Mouse (Mus musculus) frontal cortex, postnatal 10 days (tissue): ENCODE data around the gene Papolb.

Experiments
- DNase-seq, 2 experiments: peaks; one replicate each; pipeline ENCODE4 v3.0.0; 2022; ENCODE audit warnings: low spot score in 2 of 2, mixed read lengths in 1 of 2

Gene Papolb

GRCm38 (mm10) chr5:142529915-142530314 lies at the start of gene Papolb:
TSS of gene Papolb (minus strand) at chr5:142530076.
- no peak for DNase-seq

GRCm38 (mm10) chr5:142578192-142578591 lies 48.3 kb upstream of the Papolb start:
- DNase-seq, result no peak

GRCm38 (mm10) chr5:142576832-142577231 lies 47.0 kb upstream of the Papolb start:
- DNase-seq, result no peak

- no peak for DNase-seq
Measured at GRCm38 (mm10) chr5:142574323-142575057, 44.6 kb upstream of the Papolb start.

GRCm38 (mm10) chr5:142564606-142565005 lies 34.7 kb upstream of the Papolb start:
- no peak for DNase-seq

GRCm38 (mm10) chr5:142560261-142560660 lies 30.4 kb upstream of the Papolb start:
- DNase-seq, result no peak

- DNase-seq, result peak; percentile 74 to 84
Measured at GRCm38 (mm10) chr5:142557397-142558067, 27.7 kb upstream of the Papolb start.

- no peak for DNase-seq
Measured at GRCm38 (mm10) chr5:142556721-142557120, 26.8 kb upstream of the Papolb start.

- DNase-seq, result no peak
Measured at GRCm38 (mm10) chr5:142555866-142556265, 26.0 kb upstream of the Papolb start.

GRCm38 (mm10) chr5:142550706-142551652 lies 21.1 kb upstream of the Papolb start, which contains the start of gene Radil:
TSS of gene Radil (minus strand) at chr5:142551098.
- peak; percentile 97 to 98 for DNase-seq

- peak in 1 of 2 experiments; percentile 48 for DNase-seq
Measured at GRCm38 (mm10) chr5:142549961-142550705, 20.3 kb upstream of the Papolb start.

- DNase-seq, result no peak
Measured at GRCm38 (mm10) chr5:142549441-142549840, 19.6 kb upstream of the Papolb start.

- DNase-seq, result no peak
Measured at GRCm38 (mm10) chr5:142547066-142547465, 17.2 kb upstream of the Papolb start.

- no peak for DNase-seq
Measured at GRCm38 (mm10) chr5:142546344-142546743, 16.5 kb upstream of the Papolb start.

GRCm38 (mm10) chr5:142545014-142545795 lies 15.3 kb upstream of the Papolb start:
- no peak for DNase-seq

GRCm38 (mm10) chr5:142537286-142537685 lies 7.4 kb upstream of the Papolb start:
- no peak for DNase-seq

- no peak for DNase-seq
Measured at GRCm38 (mm10) chr5:142535388-142535787, 5.5 kb upstream of the Papolb start.

- DNase-seq, result no peak
Measured at GRCm38 (mm10) chr5:142524711-142525464, 5.0 kb downstream of the Papolb start.

- no peak for DNase-seq
Measured at GRCm38 (mm10) chr5:142521195-142521866, 8.5 kb downstream of the Papolb start.
